Mouse (Mus musculus) megakaryocyte, embryonic 14.5 days (primary cell): ENCODE results near the gene Cep128. TPM values are rescaled to one million over a fixed set of nuclear protein-coding genes. Genes with fewer than 3 reads are reported as not detected.

Experiments
- H3K27me3 ChIP-seq: replicated peaks from 2 replicates; pipeline ENCODE3; 2012; ENCODE audit warnings: inconsistent platforms
- H3K36me3 ChIP-seq: replicated peaks from 2 replicates; pipeline ENCODE3; 2012; ENCODE audit warnings: low read length, inconsistent platforms, mixed read lengths
- H3K4me1 ChIP-seq: 2 replicates; pipeline ENCODE4 v1.6.1; 2012; ENCODE audit warnings: inconsistent platforms
- H3K4me3 ChIP-seq: replicated peaks from 2 replicates; pipeline ENCODE3; 2012; ENCODE audit warnings: moderate library complexity, mild to moderate bottlenecking, inconsistent platforms
- H3K9me3 ChIP-seq: 2 replicates; pipeline ENCODE4 v1.6.1; 2012; ENCODE audit warnings: inconsistent platforms
- FLI1 ChIP-seq: IDR thresholded peaks from 2 replicates; pipeline ENCODE4 v1.6.1; 2012; ENCODE audit warnings: low read length, inconsistent platforms, mixed read lengths
- GATA1 ChIP-seq: IDR thresholded peaks from 3 replicates; pipeline ENCODE4 v1.6.1; 2012; ENCODE audit warnings: mixed read lengths, low read length, inconsistent platforms, borderline replicate concordance
- polyA plus RNA-seq: library from polyadenylated mRNA; stranded (reverse); fragments of >175 nt; gene quantifications from 2 replicates; pipeline ENCODE4 v1.2.3, GENCODE M21; 2012; ENCODE audit warnings: low replicate concordance; ENCODE audit not compliant: insufficient read depth

Cep128 gene
- polyA plus RNA-seq, 1 experiment: 0.85 TPM

GRCm38 (mm10) chr12:91066286-91067082, 317.7 kb downstream of the Cep128 start:
- Histone ChIP-seq H3K27me3 (no peaks in the 10 kb centered on the region), H3K4me1 (no peaks in the 10 kb centered on the region), H3K36me3 (no peaks in the 10 kb centered on the region), H3K4me3 (no peak overlapping the region), H3K9me3 (no peaks in the 10 kb centered on the region)
- no peak for TF ChIP-seq GATA1
- TF ChIP-seq FLI1: no peak

GRCm38 (mm10) chr12:91065423-91065822, 318.8 kb downstream of the Cep128 start:
- Histone ChIP-seq H3K9me3 (no peaks in the 10 kb centered on the region), H3K4me3 (no peak overlapping the region), H3K4me1 (no peaks in the 10 kb centered on the region), H3K36me3 (no peaks in the 10 kb centered on the region), H3K27me3 (no peaks in the 10 kb centered on the region)
- TF ChIP-seq GATA1: no peak
- TF ChIP-seq FLI1: no peak

- H3K4me3 ChIP-seq: no peak overlapping the region
- no peaks in the 10 kb centered on the region for H3K27me3 ChIP-seq
- no peaks in the 10 kb centered on the region for H3K36me3 ChIP-seq
- TF ChIP-seq FLI1 (no peak), GATA1 (no peak)
- no peaks in the 10 kb centered on the region for H3K9me3 ChIP-seq
- no peaks in the 10 kb centered on the region for H3K4me1 ChIP-seq
Observed at GRCm38 (mm10) chr12:91064368-91064999, 319.7 kb downstream of the Cep128 start.

- H3K4me1 ChIP-seq: no peaks in the 10 kb centered on the region
- H3K9me3 ChIP-seq: no peaks in the 10 kb centered on the region
- H3K36me3 ChIP-seq: no peaks in the 10 kb centered on the region
- no peak overlapping the region for H3K4me3 ChIP-seq
- H3K27me3 ChIP-seq: no peaks in the 10 kb centered on the region
- TF ChIP-seq FLI1 (no peak), GATA1 (no peak)
Observed at GRCm38 (mm10) chr12:91063337-91064015, 320.7 kb downstream of the Cep128 start.

- H3K27me3 ChIP-seq: no peaks in the 10 kb centered on the region
- TF ChIP-seq GATA1 (no peak), FLI1 (no peak)
- no peaks in the 10 kb centered on the region for H3K36me3 ChIP-seq
- no peaks in the 10 kb centered on the region for H3K9me3 ChIP-seq
- no peak overlapping the region for H3K4me3 ChIP-seq
- H3K4me1 ChIP-seq: no peaks in the 10 kb centered on the region
Observed at GRCm38 (mm10) chr12:91062681-91063080, 321.5 kb downstream of the Cep128 start.

- H3K9me3 ChIP-seq: no peaks in the 10 kb centered on the region
- no peaks in the 10 kb centered on the region for H3K27me3 ChIP-seq
- no peaks in the 10 kb centered on the region for H3K4me1 ChIP-seq
- no peak overlapping the region for H3K4me3 ChIP-seq
- no peaks in the 10 kb centered on the region for H3K36me3 ChIP-seq
- TF ChIP-seq GATA1: no peak
- TF ChIP-seq FLI1: no peak
Observed at GRCm38 (mm10) chr12:91059704-91060318, 324.4 kb downstream of the Cep128 start.

- Histone ChIP-seq H3K36me3 (no peaks in the 10 kb centered on the region), H3K4me1 (no peaks in the 10 kb centered on the region), H3K9me3 (no peaks in the 10 kb centered on the region), H3K27me3 (no peaks in the 10 kb centered on the region), H3K4me3 (no peak overlapping the region)
- TF ChIP-seq GATA1 (no peak), FLI1 (no peak)
Observed at GRCm38 (mm10) chr12:91056885-91057284, 327.3 kb downstream of the Cep128 start.

- H3K27me3 ChIP-seq: no peaks in the 10 kb centered on the region
Observed at GRCm38 (mm10) chr12:91052301-91052700, 331.9 kb downstream of the Cep128 start.

GRCm38 (mm10) chr12:91050593-91051325, 333.4 kb downstream of the Cep128 start:
- Histone ChIP-seq H3K36me3 (no peaks in the 10 kb centered on the region), H3K27me3 (no peaks in the 10 kb centered on the region), H3K4me1 (no peaks in the 10 kb centered on the region), H3K4me3 (no peak overlapping the region), H3K9me3 (no peaks in the 10 kb centered on the region)
- TF ChIP-seq GATA1 (no peak), FLI1 (no peak)

More at GRCm38 (mm10) chr12:91052301-91052700, 331.9 kb downstream of the Cep128 start:
- Histone ChIP-seq H3K36me3 (no peaks in the 10 kb centered on the region), H3K9me3 (no peaks in the 10 kb centered on the region), H3K4me1 (no peaks in the 10 kb centered on the region), H3K4me3 (no peak overlapping the region)
- TF ChIP-seq FLI1 (no peak), GATA1 (no peak)
